Mouse (Mus musculus) cerebellum, postnatal 10 days (tissue): Measurements from ENCODE around the gene Atp8b3.

Experiments
- DNase-seq, 2 experiments: peaks; one replicate each; pipeline ENCODE4 v3.0.0; 2021; ENCODE audit warnings: mixed read lengths in 2 of 2

Atp8b3 gene

GRCm38 (mm10) chr10:80566375-80567092 is 27.6 kb upstream of the Atp8b3 start:
- peak; percentile 95 to 96 for DNase-seq

GRCm38 (mm10) chr10:80561116-80561944 is 22.4 kb upstream of the Atp8b3 start, which contains the start of gene Rexo1:
Gene Rexo1 (minus strand): TSS chr10:80561560.
- peak; percentile 95 to 96 for DNase-seq

- no peak for DNase-seq
Observed at GRCm38 (mm10) chr10:80560621-80561020, 21.7 kb upstream of the Atp8b3 start.

- DNase-seq = no peak
Observed at GRCm38 (mm10) chr10:80559431-80559830, 20.5 kb upstream of the Atp8b3 start.

- peak; percentile 91 to 94 for DNase-seq
Observed at GRCm38 (mm10) chr10:80557346-80557965, 18.5 kb upstream of the Atp8b3 start.

GRCm38 (mm10) chr10:80553997-80554396 is 15.1 kb upstream of the Atp8b3 start:
- DNase-seq = no peak

- DNase-seq = no peak
Observed at GRCm38 (mm10) chr10:80553575-80553974, 14.7 kb upstream of the Atp8b3 start.

GRCm38 (mm10) chr10:80552364-80552763 is 13.4 kb upstream of the Atp8b3 start:
- no peak for DNase-seq

GRCm38 (mm10) chr10:80549279-80549678 is 10.4 kb upstream of the Atp8b3 start:
- DNase-seq = no peak

GRCm38 (mm10) chr10:80548428-80549006 is 9.6 kb upstream of the Atp8b3 start:
- peak; percentile 91 to 92 for DNase-seq

GRCm38 (mm10) chr10:80547539-80547938 is 8.6 kb upstream of the Atp8b3 start:
- DNase-seq = no peak

- no peak for DNase-seq
Observed at GRCm38 (mm10) chr10:80546945-80547344, 8.0 kb upstream of the Atp8b3 start.

GRCm38 (mm10) chr10:80545590-80545989 is 6.7 kb upstream of the Atp8b3 start:
- DNase-seq = peak in 1 of 2 experiments; percentile 6

- DNase-seq = peak; percentile 49 to 68
Observed at GRCm38 (mm10) chr10:80543873-80544272, 4.9 kb upstream of the Atp8b3 start.

- DNase-seq = no peak
Observed at GRCm38 (mm10) chr10:80539493-80539892, 569 bp upstream of the Atp8b3 start.

- DNase-seq = no peak
Observed at GRCm38 (mm10) chr10:80538180-80538579, 744 bp downstream of the Atp8b3 start.

- no peak for DNase-seq
Observed at GRCm38 (mm10) chr10:80535711-80536110, 3.2 kb downstream of the Atp8b3 start.

- DNase-seq = no peak
Observed at GRCm38 (mm10) chr10:80535071-80535470, 3.9 kb downstream of the Atp8b3 start.

- DNase-seq = no peak
Observed at GRCm38 (mm10) chr10:80533704-80534103, 5.2 kb downstream of the Atp8b3 start.

GRCm38 (mm10) chr10:80532783-80533182 is 6.1 kb downstream of the Atp8b3 start:
- no peak for DNase-seq

GRCm38 (mm10) chr10:80526172-80526571 is 12.8 kb downstream of the Atp8b3 start:
- peak; percentile 59 to 63 for DNase-seq

- no peak for DNase-seq
Observed at GRCm38 (mm10) chr10:80523299-80523698, 15.6 kb downstream of the Atp8b3 start.

GRCm38 (mm10) chr10:80519287-80519686 is 19.6 kb downstream of the Atp8b3 start:
- no peak for DNase-seq
